Mouse (Mus musculus) testis, postnatal 14 days (tissue): ENCODE results near the gene Stard13.

Experiments used
- DNase-seq: peaks from one replicate; pipeline ENCODE4 v3.0.0; 2021; ENCODE audit warnings: low spot score

The Stard13 gene

DNA sequence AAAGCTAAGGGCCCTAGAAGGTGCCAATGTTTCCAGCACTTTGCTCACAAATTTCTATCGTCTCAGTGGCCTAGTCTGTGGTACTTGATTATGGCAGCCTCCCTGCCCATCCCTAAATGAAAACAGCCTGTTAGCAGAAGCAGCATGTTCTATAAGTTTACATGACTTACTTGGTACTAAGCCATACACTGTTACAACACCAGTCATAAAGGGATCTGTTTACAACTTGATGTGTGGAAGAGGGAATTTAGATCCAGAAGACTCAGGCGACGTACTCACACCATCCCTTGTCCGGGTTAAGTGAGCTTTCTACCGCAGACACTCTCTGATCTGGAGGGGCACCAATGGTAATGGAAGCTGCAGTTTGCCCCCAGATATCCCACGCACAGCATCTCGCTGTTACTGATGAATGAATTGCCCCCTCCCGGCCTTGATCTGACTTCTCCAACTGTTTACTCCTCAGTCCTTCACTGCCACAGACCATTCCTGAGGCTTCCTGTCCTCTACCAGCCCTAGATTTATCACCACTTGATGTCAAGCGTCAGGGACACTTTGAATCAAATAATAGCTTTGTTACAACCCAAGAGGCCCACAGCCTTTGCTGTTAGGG, 53.4 kb downstream of the Stard13 start:
- DNase-seq = no peak

DNA sequence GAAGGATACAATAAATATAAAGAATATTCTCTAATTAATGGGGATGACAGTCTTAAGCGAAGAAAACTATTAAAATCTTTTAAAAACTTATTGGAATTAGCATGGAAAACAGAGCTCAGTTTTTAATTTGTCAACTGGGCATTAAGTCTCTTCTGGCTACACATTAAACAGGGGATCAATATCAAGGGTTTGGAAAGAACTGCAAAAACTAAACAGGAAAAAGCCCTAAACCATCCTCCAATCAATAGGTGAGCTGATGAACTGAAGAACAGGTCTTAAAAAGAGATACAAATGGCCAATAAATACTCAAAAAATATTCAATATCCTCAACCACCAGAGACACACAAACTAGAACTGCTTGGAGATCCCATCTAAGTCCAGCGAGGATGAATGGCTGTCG, 56.5 kb downstream of the Stard13 start:
- DNase-seq = no peak

DNA sequence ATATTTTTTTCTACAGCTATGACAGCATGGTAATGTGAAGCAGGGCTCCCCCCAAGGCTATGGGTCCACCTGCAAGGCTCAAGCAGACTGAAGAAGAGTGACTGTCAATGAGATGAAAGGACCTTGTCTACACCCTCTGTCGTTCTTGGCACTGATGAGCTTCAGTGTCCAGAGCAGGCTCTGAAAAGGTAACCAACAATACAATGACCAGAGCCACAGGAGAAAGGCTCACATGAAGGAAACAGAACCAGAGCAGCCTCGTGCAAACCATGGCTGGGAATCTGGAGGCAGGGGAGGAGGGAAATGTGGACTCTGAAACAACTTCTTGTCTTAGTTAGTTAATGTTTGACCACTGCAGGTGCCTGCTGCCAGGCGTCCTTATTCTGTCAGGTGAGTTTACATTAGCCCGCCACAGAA, 57.7 kb downstream of the Stard13 start:
- DNase-seq = no peak

DNA sequence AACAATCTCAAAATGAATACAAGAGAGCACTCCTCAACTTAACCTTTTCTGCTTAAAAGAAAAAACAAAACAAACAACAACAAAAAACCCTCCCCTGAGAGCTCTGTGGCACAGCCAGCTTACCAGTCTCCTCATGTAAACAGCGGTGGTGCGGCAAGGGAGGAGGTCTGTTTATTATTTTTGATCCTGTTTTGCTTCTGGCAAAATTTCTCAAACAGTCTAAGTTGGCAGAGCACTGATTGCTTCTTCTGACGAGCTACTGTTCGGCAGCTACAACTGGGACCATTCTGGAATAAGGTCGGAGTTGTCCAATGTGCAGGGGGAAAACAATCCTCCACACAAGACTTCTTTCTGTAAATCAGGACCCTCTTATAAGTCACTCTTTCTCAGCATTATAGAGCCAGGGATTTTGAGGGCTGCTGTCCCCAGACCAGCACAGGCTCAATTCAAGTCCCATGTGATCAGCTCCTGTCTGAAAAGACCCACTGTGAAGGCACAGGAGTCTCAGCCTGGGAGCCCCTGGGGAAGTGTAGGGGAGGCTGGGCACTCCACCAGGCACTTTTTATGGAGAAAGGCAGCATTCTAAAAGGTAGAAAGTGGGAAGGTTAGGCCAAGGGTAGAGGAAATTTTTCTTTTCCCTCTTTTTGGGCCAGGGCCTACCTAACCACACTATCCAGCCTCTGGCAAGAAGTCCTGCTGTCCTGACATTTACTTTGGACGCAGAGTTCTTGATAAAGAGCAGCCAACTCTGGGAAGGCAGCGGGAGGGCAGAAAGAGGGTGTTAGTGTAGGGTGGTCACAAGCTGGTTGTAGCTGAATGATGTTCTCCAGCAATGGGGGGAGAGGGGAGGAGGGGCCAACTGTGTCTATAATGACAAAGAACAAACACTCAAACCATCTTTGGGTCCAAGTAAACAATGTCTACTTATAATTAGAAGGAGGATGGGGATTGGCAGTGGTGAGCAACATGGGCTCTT, 58.9 kb downstream of the Stard13 start:
- no peak for DNase-seq

DNA sequence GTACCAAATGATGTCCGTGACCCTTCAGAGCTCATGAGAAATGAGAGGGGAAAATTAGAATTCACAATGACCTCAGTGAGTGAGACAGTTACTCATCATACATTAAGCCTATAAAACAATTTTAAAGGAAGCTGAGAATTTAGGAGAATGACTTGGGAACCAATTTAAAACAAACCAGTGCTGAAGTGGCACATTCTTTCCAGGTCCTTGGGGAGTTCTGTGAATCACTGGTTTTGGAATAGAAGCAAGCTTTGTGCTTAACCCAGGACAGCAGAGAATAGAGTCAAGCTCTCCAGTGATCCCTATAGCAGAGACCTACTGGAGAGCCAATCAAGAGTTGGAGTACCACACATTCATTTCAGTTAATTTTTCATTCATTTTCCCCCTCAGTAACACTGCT, 59.9 kb downstream of the Stard13 start:
- DNase-seq = no peak

DNA sequence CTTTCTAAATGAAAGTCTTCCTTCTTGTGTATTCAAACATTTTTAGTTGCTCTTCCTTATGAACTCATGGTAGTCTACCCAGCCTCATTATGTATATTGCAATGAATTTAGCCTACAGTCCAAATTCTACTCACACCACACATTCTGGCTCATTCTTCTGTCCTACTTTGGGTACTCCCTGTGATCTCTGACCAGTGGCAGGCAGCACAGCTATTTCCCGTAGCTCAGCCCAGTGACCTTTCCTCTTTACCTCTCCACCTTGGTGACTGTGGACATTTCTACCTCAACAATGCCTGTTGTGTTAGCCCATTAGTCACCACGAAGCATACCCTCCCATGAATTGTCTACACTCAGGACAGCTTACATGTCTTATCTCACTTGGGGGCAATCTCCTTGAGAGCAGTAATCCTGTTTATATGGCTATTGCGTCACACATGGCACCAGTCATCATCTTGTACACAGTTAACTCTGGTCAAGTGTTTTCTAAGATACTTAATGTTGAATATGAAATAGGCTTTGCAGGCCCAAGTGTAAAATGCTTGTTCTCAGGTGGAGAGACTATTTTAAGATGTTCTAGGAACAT, 63.4 kb downstream of the Stard13 start:
- no peak for DNase-seq

DNA sequence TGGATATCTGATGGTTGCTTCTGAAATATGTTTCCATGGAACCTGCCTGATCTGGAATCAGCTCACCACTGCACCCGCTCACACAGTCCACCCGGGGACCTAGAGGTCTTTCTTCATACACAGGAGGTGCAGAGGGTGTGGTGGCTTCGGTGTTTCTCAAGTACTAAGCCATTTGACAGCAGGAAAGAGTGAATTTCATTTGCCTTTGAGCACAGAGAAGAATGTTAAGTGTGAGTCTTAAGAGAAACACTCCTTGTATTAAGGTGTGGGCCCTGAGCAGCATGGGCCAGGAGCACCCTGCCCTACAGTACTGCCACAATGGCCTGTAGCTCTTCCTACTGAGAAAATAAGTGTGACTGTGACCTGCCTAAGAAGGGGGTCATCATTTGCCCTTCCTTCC, 65.4 kb downstream of the Stard13 start:
- DNase-seq = no peak

DNA sequence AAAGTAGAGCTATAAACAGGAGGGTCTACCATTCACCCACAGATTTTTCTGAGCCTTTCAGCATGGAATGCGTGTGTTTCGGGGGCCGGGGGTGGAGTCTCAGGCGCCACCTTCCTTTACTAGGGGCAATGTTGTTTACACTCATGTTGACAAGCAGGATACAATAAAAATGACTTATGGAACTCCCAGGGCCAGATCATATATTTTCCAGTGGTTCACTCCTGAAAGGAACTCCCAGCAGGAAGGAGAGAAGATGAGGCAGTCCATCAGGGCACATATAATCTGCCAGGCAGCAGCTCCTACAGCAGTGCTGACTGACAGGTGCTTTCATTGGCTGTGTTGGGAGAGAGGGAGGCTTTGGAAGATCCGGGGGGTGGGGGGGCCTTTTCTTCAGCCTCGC, 66.0 kb downstream of the Stard13 start:
- no peak for DNase-seq

DNA sequence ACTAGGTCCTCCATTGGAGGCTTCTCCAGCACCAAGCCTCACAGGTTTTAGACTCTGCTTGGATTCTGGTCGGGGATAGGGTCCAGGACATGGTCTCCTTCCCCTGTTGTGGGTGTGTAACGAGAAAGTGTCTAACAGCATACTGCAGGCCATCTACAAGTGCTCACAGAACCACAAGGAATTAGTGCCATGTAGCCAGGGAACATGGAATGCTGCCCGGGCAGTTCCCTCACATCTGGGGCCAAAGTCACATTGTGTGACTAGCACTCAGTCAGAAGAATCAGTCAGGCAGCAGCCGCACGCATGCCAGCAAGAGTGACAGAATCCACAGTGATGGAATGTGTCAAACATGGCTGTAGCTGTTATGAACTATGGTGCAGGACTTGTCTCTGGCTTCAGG, 67.4 kb downstream of the Stard13 start:
- no peak for DNase-seq

DNA sequence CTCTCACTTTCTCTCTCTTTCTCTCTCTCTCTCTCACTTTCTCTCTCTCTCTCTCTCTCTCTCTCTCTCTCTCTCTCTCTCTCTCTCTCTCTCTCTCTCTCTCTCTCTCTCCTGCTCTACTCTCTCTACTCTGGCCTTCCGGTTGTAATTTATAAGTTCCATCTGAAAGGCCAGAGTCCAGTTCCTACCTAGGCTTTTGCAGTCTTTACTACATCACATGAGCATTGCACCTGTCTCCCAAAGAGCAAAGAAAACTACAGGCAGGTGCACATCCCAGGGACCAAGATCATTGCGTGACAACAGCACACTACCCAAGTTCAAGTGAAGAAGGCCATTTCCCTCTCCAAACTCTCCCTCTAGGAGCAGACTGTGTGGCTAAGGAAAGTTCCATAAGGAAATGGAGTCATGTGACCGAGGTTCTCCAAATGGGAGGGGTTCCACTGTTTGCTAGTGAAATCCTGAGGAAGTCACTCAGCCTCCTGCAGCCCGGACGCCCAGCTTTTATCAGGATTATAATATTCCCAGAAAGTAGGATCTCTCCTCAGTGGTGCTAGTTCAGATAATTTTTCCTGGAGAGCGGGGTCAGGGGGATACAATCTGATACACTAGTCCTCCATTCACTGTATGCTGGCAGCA, 68.1 kb downstream of the Stard13 start:
- no peak for DNase-seq

DNA sequence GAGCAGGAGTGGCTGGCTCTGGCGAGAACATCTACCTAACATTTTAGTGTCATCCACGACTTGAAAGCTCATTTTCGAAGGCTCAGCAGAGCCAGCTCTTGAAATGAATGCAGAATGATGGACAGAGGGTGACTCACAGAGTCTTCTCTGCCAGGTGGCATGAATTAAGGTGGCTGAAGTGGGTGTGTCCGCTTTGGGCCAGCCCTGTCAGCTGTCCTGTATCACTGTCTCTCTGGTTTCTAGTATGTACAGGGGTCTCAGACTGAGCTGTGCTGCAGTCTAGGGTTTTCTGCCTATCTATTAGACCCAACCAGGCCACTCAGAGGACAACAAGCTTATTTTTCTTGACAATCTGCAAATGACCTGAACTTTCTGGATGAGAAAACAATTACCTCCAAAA, 68.8 kb downstream of the Stard13 start:
- DNase-seq = no peak

DNA sequence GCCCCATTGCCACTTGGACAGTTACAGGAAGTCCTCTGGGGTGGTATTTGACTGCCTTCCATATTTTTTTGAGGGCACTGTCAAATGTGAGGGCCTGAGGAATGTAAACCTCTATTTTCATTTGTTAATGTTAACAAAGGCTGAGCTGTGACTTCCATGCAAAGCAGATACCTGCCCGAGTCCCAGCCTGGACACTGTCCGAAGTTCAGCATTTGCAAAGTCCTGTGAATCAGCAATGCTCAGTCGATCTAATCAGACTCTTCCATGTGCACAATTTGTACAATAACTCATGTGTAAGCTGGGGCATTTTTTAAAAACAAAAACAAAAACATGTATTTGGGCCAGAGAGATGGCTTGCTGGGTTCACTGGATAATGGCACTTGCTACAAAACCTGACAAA, 71.0 kb downstream of the Stard13 start:
- DNase-seq = no peak

DNA sequence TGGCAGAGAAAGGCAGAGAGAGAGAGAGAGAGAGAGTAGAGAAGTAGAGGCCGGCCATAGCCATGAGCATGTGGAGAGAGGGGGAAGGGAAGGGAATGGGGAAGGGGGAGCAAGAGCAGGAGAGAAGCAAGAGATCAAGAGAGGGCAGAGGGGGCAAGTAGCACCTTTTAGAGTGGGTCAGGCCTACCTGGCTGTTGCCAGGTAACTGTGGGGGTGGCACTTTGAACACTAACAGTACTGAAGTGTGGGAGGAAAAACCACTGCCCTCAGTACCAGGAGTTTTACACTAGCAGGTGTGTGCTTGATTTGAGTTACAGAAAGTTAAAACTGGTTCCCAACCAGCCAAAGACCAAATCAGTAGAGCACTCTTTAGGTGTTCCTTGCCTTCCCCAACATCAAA, 78.4 kb downstream of the Stard13 start:
- no peak for DNase-seq

DNA sequence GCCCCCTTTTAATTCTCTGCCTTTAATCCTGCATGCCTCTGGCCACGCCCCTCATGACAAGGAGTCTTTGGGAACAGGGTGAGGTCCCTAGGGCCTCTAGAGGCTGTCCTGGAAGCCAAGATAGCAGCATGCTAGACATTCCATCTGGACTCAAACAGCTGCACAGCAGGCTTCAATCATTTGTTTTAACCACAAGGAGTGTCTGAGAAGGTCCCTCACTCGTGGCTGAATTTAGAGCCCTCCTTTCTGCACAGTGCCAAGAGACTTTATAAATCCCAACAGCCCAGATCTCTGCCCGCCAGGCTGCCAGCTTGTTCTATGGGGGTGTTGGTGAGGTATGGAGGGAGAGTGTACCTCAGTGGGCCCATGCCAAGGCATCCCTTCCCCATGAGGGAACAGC, 78.9 kb downstream of the Stard13 start:
- DNase-seq = no peak

DNA sequence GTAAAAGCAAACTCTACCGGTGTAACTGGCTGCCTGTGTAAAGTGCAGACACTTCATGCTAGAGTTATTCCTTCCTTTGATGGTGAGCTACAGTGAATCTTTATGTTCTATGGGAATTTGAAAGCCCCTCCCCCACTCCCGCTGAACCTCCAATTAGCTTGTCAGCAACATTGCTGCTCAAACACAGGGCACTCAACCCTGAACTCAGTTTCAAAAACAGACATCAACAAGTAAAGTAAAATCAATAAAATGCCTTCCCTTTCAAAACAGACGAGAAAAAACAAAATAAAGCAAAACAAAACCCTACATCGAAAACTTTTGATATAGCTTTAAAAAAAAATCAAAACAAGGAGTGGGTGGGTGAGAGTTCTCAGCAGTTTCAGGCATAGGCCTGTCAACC, 79.6 kb downstream of the Stard13 start:
- DNase-seq = no peak

DNA sequence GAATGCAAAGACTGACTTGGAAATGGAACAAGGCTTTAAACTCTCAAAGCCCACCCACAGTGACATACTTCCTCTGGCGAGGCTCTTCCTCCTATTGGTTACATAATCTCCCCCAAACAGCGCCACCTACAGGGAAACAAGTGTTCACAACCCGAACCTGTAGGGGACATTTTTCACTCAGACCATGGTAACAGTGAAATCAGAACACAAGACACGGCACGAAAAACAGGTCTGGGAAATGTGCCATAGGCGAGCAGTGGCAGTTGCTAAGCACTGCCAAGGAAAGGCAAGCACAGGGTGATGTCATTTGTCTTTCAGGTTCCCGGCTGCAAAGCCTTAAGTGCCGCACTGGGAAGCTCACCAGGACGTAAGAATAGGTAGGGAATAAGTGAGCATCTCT, 82.1 kb downstream of the Stard13 start:
- no peak for DNase-seq

DNA sequence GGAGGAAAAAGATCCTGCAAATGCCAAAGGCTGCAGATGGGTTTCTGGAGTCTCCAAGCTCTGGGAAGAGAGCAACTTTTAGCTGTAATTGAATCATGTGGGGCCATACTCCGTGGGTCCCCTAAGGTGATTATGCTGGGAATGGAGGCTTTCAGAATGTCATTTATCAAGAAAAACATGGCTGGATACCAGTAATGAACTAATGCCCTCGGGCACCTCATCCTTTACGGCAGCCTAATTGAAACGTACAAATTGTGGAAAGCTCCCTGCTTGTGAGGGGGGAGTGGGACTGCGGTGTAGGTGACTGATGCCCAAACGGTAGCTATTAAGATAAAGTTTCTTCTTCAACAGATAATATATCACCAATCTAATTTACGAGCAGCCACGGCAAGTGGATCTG, 84.1 kb downstream of the Stard13 start:
- no peak for DNase-seq

DNA sequence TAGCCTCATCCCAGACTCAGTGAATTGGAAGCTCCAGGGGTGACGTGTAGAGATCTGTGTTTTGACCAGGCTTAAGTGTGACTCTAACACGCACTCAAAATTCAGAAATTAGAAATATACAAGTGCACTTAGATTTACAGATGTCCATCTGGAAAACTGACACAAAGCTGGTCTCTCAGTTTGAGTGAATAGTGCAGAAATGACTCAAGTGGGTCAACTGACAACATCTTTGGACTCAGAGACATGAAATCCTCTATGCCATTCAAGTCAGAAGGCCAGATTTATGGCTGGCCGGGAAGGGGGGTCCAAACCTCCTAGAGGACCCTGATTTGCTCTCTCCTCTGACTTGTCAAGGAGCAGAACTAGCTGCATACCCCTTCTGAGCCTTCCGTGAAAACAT, 85.6 kb downstream of the Stard13 start:
- DNase-seq = no peak

DNA sequence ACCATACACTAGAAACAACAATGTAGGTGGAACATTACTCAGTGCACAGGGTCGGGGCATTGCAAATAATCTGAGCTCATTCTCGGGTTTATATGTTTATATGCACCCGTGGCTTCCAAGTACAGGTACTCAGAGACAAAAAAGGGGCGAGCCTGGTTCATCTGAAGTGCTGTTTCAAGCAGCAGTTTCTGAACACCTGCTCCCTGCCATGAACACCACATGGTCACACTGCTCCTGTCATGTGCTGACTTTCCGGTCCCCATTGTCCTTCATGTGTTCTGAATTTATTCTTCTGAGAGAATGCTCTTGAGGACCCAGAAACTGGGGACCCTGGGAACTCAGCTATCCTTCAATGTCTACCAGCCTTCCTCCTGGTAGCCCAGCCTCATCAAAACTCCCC, 87.8 kb downstream of the Stard13 start:
- no peak for DNase-seq

DNA sequence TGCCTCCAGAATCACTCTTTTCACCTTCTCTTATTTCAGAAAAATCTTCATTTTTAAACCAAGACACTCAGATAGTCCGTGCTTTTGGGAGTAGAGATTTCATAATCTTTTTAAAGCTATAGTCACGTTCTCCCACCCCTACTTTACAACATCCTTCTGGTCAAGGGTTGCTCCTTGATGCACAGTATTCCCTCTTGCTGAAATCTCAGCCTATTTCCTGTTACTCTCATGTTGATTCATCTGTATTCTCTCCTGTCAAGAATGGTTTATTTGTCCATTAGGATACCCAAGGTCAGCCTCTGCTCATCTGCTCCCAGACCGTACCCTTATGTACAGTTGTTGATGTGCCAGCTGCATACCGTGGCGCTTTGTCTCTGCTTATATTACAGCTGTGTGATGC, 89.7 kb downstream of the Stard13 start:
- DNase-seq = no peak

DNA sequence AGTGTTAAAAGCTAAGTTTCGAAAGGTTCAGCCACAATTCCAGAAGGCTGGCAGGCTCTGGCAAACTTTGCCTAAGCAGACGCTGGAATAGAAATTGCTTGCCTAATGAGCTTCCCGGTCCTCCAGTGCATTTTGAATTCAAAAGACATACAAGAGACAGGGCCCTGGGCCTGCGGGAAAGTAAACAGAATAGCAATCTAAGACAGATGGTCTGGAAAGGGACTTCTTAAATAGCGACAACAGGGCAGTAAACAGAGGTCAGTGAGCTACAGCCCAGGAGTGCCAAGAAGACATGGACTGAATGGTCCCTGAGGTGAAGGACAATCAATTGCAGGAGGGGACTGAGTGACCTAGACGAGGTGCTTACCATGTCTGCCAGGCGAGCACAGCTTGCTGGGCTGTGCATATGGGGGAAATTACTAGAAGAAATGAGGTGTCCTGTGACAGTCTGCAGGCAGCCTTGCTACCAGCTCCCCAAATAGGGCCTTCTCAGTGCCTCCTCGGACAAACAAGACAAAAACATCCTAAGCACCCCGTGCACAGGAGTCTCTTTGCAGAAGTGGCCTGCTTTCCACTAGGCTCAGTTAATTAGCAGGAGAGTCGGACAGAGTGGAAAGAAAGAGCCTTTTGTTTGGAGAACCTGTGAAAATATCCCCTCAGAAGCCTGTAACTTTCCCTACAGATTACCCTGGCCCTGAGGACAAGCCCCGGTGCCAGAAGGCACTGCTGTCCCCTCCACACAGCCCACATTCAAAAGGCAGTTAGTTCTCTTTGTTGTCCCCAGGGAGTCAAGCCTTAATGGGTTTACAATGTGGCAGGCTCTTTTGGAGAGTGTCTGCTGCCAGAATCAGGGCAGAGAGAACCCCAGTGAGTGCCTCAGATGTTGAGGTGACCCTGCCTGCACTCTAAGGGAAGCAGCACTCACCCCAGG, 90.7 kb downstream of the Stard13 start:
- DNase-seq = no peak

DNA sequence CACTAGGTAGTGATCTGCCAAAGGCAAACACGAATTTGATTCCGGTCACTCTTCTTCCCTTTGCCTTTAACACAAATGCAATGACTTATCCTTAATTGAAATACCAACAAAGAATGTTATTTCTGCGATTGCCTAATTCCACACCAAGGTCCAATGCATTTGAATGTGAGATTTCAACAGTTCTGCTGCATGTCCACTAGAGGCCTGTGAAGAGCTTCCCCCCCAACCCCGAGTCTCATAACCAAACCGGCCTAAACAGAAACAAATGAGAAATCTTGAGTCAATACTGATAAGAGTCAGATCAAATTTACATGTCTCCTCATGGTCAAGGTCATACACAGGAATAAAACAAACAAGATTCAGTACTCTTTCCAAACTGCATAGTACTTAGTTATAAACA, 91.4 kb downstream of the Stard13 start:
- no peak for DNase-seq
